ENCODE assay signal across 15 mouse cellular contexts in genomic region chr2:131044989-131045720, GRCm38 (mm10). TPM values are rescaled to one million over a fixed set of nuclear protein-coding genes. Genes with fewer than 3 reads are reported as not detected.
DNase-seq lines count a peak whose midpoint lies in the region; ATAC-seq lines count a peak whose summit lies in the region.
"Had no signal": no experiment of that assay in that cellular context is flagged by ENCODE, and none has a peak within 500 bp of the region (broad histone marks: within the 10 kb centered on the region; RNA-seq: fewer than 3 reads in every experiment).

No protein-coding gene starts in this region.

- no peak overlapping the region for H3K4me3 ChIP-seq in embryonic facial prominence, embryonic 14.5 days (ENCODE audit: low read depth, low read length)
- H3K4me3 ChIP-seq in embryonic facial prominence, embryonic 10.5 days, result no peak overlapping the region
- H3K4me3 ChIP-seq in lung, embryonic 15.5 days, result no peak overlapping the region
- no peak overlapping the region for H3K4me3 ChIP-seq in kidney, embryonic 14.5 days (ENCODE audit: low read length)
- no peak overlapping the region for H3K4me3 ChIP-seq in stomach, embryonic 14.5 days (ENCODE audit: low read depth, low read length)
- H3K4me3 ChIP-seq: forebrain, embryonic 13.5 days; hindbrain, embryonic 12.5 days; layer of hippocampus, adult 2 months; myocyte had no signal

- ATAC-seq in embryonic facial prominence, embryonic 14.5 days (ENCODE audit: low read depth), result no peak
- ATAC-seq in lung, embryonic 15.5 days (ENCODE audit: borderline replicate concordance, extremely low read depth, low FRiP score, low TSS enrichment), result no peak; the same call in 1 of the 2 replicates
- ATAC-seq in kidney, embryonic 14.5 days (ENCODE audit: low FRiP score, low TSS enrichment), result peak; percentile 61; the same call in 1 of the 2 replicates
- peak; percentile 43; the same call in 1 of the 2 replicates for ATAC-seq in stomach, embryonic 14.5 days (ENCODE audit: insufficient number of reproducible peaks, insufficient read depth, low FRiP score, low read depth)
- ATAC-seq: forebrain, embryonic 13.5 days had no signal

- H3K9ac ChIP-seq in embryonic facial prominence, embryonic 14.5 days (ENCODE audit: low read depth, low read length), result no peak overlapping the region
- H3K9ac ChIP-seq in lung, embryonic 15.5 days, result no peak overlapping the region
- H3K9ac ChIP-seq in kidney, embryonic 14.5 days (ENCODE audit: low read depth, low read length), result no peak overlapping the region
- H3K9ac ChIP-seq in stomach, embryonic 14.5 days (replicated peaks; ENCODE audit: low read depth, low read length), result no peak overlapping the region
- H3K9ac ChIP-seq: forebrain, embryonic 13.5 days; hindbrain, embryonic 12.5 days had no signal

- WGBS in embryonic facial prominence, embryonic 14.5 days, result 60% methylated on average over 9 of the region's 9 CpGs
- WGBS in embryonic facial prominence, embryonic 10.5 days, result 84% methylated on average over 9 of the region's 9 CpGs
- WGBS in lung, embryonic 15.5 days, result 41% methylated on average over 9 of the region's 9 CpGs
- 65% methylated on average over 9 of the region's 9 CpGs for WGBS in kidney, embryonic 14.5 days
- 54% methylated on average over 9 of the region's 9 CpGs for WGBS in stomach, embryonic 14.5 days

- peaks cover 27% of the 10 kb centered on the region for H3K27me3 ChIP-seq in embryonic facial prominence, embryonic 14.5 days (replicated peaks; ENCODE audit: control insufficient read depth, insufficient read depth, low read length)
- H3K27me3 ChIP-seq in embryonic facial prominence, embryonic 10.5 days (replicated peaks; ENCODE audit: low read depth, poor library complexity, severe bottlenecking), result peaks cover 56% of the 10 kb centered on the region
- H3K27me3 ChIP-seq in lung, embryonic 15.5 days, result peaks cover 33% of the 10 kb centered on the region
- peaks cover 26% of the 10 kb centered on the region for H3K27me3 ChIP-seq in kidney, embryonic 14.5 days (ENCODE audit: control insufficient read depth, insufficient read depth, low read length)
- peaks cover 11% of the 10 kb centered on the region for H3K27me3 ChIP-seq in stomach, embryonic 14.5 days (ENCODE audit: control insufficient read depth, insufficient read depth, low read length)

- no peaks in the 10 kb centered on the region for H3K36me3 ChIP-seq in embryonic facial prominence, embryonic 14.5 days (ENCODE audit: control insufficient read depth, insufficient read depth, low read length)
- no peaks in the 10 kb centered on the region for H3K36me3 ChIP-seq in embryonic facial prominence, embryonic 10.5 days (replicated peaks)
- no peaks in the 10 kb centered on the region for H3K36me3 ChIP-seq in lung, embryonic 15.5 days
- no peaks in the 10 kb centered on the region for H3K36me3 ChIP-seq in kidney, embryonic 14.5 days (ENCODE audit: control insufficient read depth, insufficient read depth, low read length)
- H3K36me3 ChIP-seq in stomach, embryonic 14.5 days (ENCODE audit: control insufficient read depth, insufficient read depth, low read length), result no peaks in the 10 kb centered on the region
- H3K36me3 ChIP-seq: hindbrain, embryonic 12.5 days had no signal

- H3K4me1 ChIP-seq in embryonic facial prominence, embryonic 14.5 days (ENCODE audit: control insufficient read depth, insufficient read depth, low read length), result peaks cover 20% of the 10 kb centered on the region
- peaks cover 32% of the 10 kb centered on the region for H3K4me1 ChIP-seq in embryonic facial prominence, embryonic 10.5 days
- peaks cover 19% of the 10 kb centered on the region for H3K4me1 ChIP-seq in lung, embryonic 15.5 days
- peaks cover 18% of the 10 kb centered on the region for H3K4me1 ChIP-seq in kidney, embryonic 14.5 days (ENCODE audit: control insufficient read depth, insufficient read depth, low read length)
- H3K4me1 ChIP-seq in stomach, embryonic 14.5 days (ENCODE audit: control insufficient read depth, insufficient read depth, low read length), result peaks cover 15% of the 10 kb centered on the region; the same call in 1 of the 2 replicates

- intact Hi-C loops in gastrocnemius, postnatal 14 days (cut with DNase I; ENCODE audit: low total_unique reads), result no loop called here

- 0 out of 2 replicates have a peak overlapping the region, but pooled peaks have one; percentile 6 for H3K27ac ChIP-seq in embryonic facial prominence, embryonic 14.5 days (replicated peaks; ENCODE audit: low read depth, low read length)
- no peak overlapping the region for H3K27ac ChIP-seq in embryonic facial prominence, embryonic 10.5 days (replicated peaks)
- no peak overlapping the region; the same call in 1 of the 2 replicates for H3K27ac ChIP-seq in lung, embryonic 15.5 days
- H3K27ac ChIP-seq in kidney, embryonic 14.5 days (ENCODE audit: low read depth, low read length), result peak overlapping the region; percentile 4; the same call in 1 of the 2 replicates
- no peak overlapping the region for H3K27ac ChIP-seq in stomach, embryonic 14.5 days (ENCODE audit: low read length)
- H3K27ac ChIP-seq: forebrain, embryonic 13.5 days; hindbrain, embryonic 12.5 days; layer of hippocampus, adult 2 months had no signal

- no peaks in the 10 kb centered on the region for H3K9me3 ChIP-seq in embryonic facial prominence, embryonic 14.5 days (ENCODE audit: control insufficient read depth, low read length)
- H3K9me3 ChIP-seq in embryonic facial prominence, embryonic 10.5 days, result no peaks in the 10 kb centered on the region
- no peaks in the 10 kb centered on the region for H3K9me3 ChIP-seq in lung, embryonic 15.5 days
- no peaks in the 10 kb centered on the region for H3K9me3 ChIP-seq in kidney, embryonic 14.5 days (ENCODE audit: control insufficient read depth, low read length)
- no peaks in the 10 kb centered on the region for H3K9me3 ChIP-seq in stomach, embryonic 14.5 days (ENCODE audit: control insufficient read depth, low read depth, low read length)
- H3K9me3 ChIP-seq: forebrain, embryonic 13.5 days; hindbrain, embryonic 12.5 days had no signal

- H3K4me2 ChIP-seq in embryonic facial prominence, embryonic 14.5 days (ENCODE audit: low read depth, low read length), result no peak overlapping the region
- H3K4me2 ChIP-seq in lung, embryonic 15.5 days, result peak overlapping the region; percentile 34; the same call in 1 of the 2 replicates
- no peak overlapping the region; the same call in 1 of the 2 replicates for H3K4me2 ChIP-seq in kidney, embryonic 14.5 days (replicated peaks; ENCODE audit: low read depth, low read length)
- no peak overlapping the region for H3K4me2 ChIP-seq in stomach, embryonic 14.5 days (replicated peaks; ENCODE audit: low read depth, low read length)
- H3K4me2 ChIP-seq: forebrain, embryonic 13.5 days had no signal

- peak; percentile 62 for DNase-seq in embryonic facial prominence, embryonic 14.5 days (ENCODE audit: low spot score)
- no peak for DNase-seq in embryonic facial prominence, embryonic 10.5 days (ENCODE audit: low spot score)
- DNase-seq in lung, adult 18-20 months, result no peak
- DNase-seq in gastrocnemius, postnatal 14 days, result no peak
- no peak for DNase-seq in layer of hippocampus, adult 9-11 months
- DNase-seq: adrenal gland, postnatal 10 days; cerebellum, adult 11 months; gastrocnemius, postnatal 36 days had no signal

RNA-seq across cellular contexts. Expression of gene Gfra4, which starts 2.3 kb away (rescaled TPM):
- polyA plus RNA-seq in embryonic facial prominence, embryonic 14.5 days (2014; fragmentation: Nextera tagmentation; extraction: Ambion mirVana), result 31.5 and 32.0 TPM in 2 replicates
- polyA plus RNA-seq in embryonic facial prominence, embryonic 10.5 days (2016; fragmentation: Nextera tagmentation; extraction: Ambion mirVana), result 5.6 and 7.2 TPM in 2 replicates
- polyA plus RNA-seq in lung, embryonic 15.5 days (2015; fragmentation: Nextera tagmentation; extraction: Ambion mirVana), result 12.5 and 12.9 TPM in 2 replicates
- polyA plus RNA-seq in kidney, embryonic 14.5 days (2014; fragmentation: Nextera tagmentation; extraction: Ambion mirVana), result 17.2 and 17.8 TPM in 2 replicates
- 23.8 and 24.4 TPM in 2 replicates for polyA plus RNA-seq in stomach, embryonic 14.5 days (2014; fragmentation: Nextera tagmentation; extraction: Ambion mirVana)
- total RNA-seq in gastrocnemius, postnatal 14 days (2021), result 1 to 10 TPM; 3.8 to 5.1 TPM

RNA-seq across cellular contexts. Expression of gene Adam33, which starts 18.5 kb away (rescaled TPM):
- polyA plus RNA-seq in embryonic facial prominence, embryonic 14.5 days (2014; fragmentation: Nextera tagmentation; extraction: Ambion mirVana), result 18.4 and 22.7 TPM in 2 replicates
- polyA plus RNA-seq in embryonic facial prominence, embryonic 10.5 days (2016; fragmentation: Nextera tagmentation; extraction: Ambion mirVana), result 0.64 and 1.0 TPM in 2 replicates
- 4.0 and 8.1 TPM in 2 replicates for polyA plus RNA-seq in lung, embryonic 15.5 days (2015; fragmentation: Nextera tagmentation; extraction: Ambion mirVana)
- 0.89 and 1.0 TPM in 2 replicates for polyA plus RNA-seq in kidney, embryonic 14.5 days (2014; fragmentation: Nextera tagmentation; extraction: Ambion mirVana)
- polyA plus RNA-seq in stomach, embryonic 14.5 days (2014; fragmentation: Nextera tagmentation; extraction: Ambion mirVana), result 3.6 and 4.8 TPM in 2 replicates
- 1 to 10 TPM; 2.5 to 3.9 TPM for total RNA-seq in gastrocnemius, postnatal 14 days (2021)

RNA-seq across cellular contexts. Expression of gene Siglec1, which starts 41.4 kb away (rescaled TPM):
- 0.58 and 0.70 TPM in 2 replicates for polyA plus RNA-seq in embryonic facial prominence, embryonic 14.5 days (2014; fragmentation: Nextera tagmentation; extraction: Ambion mirVana)
- 0.06 and 0.16 TPM in 2 replicates for polyA plus RNA-seq in embryonic facial prominence, embryonic 10.5 days (2016; fragmentation: Nextera tagmentation; extraction: Ambion mirVana)
- 0.44 and 0.47 TPM in 2 replicates for polyA plus RNA-seq in lung, embryonic 15.5 days (2015; fragmentation: Nextera tagmentation; extraction: Ambion mirVana)
- 0.27 and 0.47 TPM in 2 replicates for polyA plus RNA-seq in kidney, embryonic 14.5 days (2014; fragmentation: Nextera tagmentation; extraction: Ambion mirVana)
- 0.22 and 0.48 TPM in 2 replicates for polyA plus RNA-seq in stomach, embryonic 14.5 days (2014; fragmentation: Nextera tagmentation; extraction: Ambion mirVana)
- under 1 TPM; 0.78 to 0.90 TPM for total RNA-seq in gastrocnemius, postnatal 14 days (2021)
- polyA plus RNA-seq: myocyte had no signal

Comparison
In these comparisons a context has a peak if more than half of its experiments do, and no peak if none do; other contexts are left out.
1. H3K27ac ChIP-seq: peak in embryonic facial prominence, embryonic 14.5 days (single experiment) and kidney, embryonic 14.5 days (single experiment); none in embryonic facial prominence, embryonic 10.5 days (single experiment), lung, embryonic 15.5 days (single experiment) and stomach, embryonic 14.5 days (single experiment).
2. ATAC-seq: peak in kidney, embryonic 14.5 days (single experiment) and stomach, embryonic 14.5 days (single experiment); none in embryonic facial prominence, embryonic 14.5 days (single experiment) and lung, embryonic 15.5 days (single experiment).